22 mouse cellular contexts compared by ENCODE assay signal in the genomic region with DNA sequence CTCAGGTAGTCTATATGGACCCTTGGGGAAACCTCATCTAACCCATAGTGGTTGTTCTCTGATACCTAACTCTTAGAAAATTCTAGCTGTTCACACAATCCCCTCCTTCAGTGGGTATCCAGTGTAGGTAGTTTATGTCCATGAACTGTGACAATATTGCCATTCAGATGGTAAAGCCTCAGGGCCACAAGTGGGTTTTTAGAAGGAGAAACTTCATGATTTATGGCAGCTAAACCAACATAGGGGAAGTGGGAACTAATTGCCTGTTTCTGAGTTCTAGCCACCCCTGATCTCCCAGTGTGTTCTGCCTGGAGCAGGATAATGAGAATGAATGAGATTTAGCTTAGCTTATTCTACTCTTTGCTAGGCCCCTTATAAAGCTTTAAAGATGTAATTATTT.
"Had no signal": no experiment of that assay in that cellular context is flagged by ENCODE, and none has a peak within 500 bp of the region (broad histone marks: within the 10 kb centered on the region; RNA-seq: fewer than 3 reads in every experiment).

No protein-coding gene starts in this region.

- DNase-seq: heart, postnatal 10 days; heart, postnatal 14 days; heart, postnatal 36 days; heart, postnatal 4 days; kidney, adult 11 months; kidney, adult 18-20 months; kidney, adult 2 months; kidney, adult 8-10 months; kidney, adult 9 months; kidney, postnatal 10 days; kidney, postnatal 14 days; kidney, postnatal 25 days; kidney, postnatal 36 days; kidney, postnatal 4 days; layer of hippocampus, adult 9-11 months; layer of hippocampus, postnatal 36 days had no signal

- ATAC-seq: hindbrain, embryonic 16.5 days; hindbrain, postnatal 0 days; inflammation-experienced regulatory T-cells, adult 6 months; intestine, embryonic 15.5 days; intestine, embryonic 16.5 days; intestine, postnatal 0 days had no signal
